Mouse (Mus musculus) cerebellum, adult 11-12 months (tissue): Measurements from ENCODE around the gene Hes2.

Experiments
- DNase-seq: peaks from one replicate; pipeline ENCODE4 v3.0.0; 2022

Gene Hes2

DNA sequence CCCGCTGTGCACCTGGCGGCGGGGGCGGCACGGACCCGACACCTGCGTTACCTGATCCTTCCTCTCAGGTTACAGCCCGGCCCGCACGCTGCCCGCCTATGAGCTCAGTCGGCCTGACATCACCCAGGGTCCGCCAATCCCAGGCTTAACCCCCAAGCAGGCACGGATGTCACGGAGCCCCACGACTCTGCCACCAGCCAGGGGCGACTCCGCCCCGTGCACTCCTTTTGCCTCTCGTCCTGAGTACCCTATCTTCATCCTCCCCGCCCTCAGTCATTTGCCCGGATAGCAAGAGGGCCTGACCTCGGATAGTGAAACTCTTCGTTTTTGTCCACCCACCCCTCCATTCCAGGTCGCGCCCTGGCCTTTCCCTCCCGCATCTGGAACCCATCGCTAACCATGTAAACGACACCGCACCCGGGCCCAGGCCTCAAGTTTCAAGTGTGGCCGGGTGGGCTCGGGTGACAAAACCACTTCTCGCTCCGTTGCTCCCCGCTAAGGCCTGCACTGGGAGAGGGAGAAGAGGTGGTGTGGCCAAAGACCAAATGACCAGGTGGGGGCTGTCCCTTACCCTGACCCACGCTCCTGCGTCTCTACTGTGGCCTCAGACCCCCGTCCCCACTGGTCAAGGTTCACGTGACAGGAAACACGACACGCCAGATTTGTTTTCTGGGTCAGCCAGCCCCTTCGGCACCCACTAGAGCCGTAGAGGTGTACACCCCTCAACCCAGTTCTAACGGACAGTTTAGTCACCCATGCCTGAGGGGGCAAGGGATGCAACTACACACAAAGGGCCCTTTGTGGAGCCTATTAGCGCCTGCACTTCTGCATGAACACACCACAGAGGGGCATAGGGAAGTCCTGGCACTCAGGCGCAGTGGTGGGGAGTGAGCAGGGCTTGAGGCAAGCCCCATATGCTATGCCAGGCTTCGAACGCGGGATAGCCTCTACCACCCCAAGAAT, 26.6 kb upstream of the Hes2 start:
- DNase-seq, result no peak

DNA sequence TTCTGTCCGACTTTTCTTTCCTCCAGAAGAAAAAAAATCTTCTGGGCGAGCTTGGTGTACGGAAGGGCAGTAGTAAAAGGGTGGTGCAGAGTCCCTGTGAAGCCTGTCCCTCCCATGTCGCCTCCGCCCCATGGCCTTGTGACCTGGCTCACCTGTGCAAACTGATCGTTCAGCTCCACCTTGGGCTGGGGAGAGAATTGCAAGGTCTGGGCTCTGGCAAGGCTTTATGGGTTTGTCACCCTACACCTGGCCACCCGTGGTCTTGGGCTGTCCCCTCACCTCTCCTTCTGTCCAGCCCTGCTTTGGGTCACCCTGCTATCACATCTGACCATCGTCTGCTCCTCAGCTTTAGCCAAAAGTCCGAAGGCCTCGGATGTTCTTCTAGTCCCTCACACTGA, 25.9 kb upstream of the Hes2 start:
- DNase-seq, result no peak

DNA sequence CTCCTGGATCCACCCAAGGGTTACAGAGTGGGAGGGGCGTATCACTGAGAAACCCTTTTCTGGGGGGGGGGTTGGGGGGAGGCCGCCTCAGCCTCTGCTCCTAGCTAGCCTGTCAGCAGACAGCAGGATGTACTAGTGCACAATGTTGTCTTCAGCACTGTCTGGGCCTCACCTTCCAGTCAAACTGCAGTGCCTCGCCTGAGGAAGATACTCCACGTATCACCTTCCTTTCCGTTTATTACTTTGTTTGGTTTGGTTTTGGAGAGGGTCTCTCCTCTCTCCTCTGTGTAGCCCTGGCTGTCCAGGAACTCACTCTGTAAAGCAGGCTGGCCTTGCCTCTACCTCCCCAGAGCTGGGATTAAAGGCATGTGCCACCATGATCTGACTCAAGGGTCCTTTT, 25.5 kb upstream of the Hes2 start:
- DNase-seq, result no peak

DNA sequence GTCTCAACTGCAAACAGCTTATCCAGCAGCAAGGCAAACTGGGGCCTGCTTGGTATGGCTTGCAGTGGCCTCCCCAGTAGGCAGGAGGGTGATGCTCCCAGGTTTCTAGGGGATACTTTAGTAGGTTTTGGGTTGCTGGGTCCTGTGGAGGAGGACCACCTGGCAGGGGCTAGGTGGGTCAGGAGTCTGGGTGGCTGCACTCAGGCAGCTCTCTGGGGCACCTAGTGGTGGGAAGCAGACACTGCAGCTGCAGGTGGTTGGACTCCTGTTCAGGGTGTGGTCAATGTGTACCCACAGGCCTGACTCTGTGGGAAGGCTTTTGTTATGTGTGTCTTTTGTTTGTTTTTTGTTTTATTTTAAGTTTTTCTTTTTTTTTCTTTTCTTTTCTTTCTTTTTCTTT, 24.2 kb upstream of the Hes2 start:
- no peak for DNase-seq

DNA sequence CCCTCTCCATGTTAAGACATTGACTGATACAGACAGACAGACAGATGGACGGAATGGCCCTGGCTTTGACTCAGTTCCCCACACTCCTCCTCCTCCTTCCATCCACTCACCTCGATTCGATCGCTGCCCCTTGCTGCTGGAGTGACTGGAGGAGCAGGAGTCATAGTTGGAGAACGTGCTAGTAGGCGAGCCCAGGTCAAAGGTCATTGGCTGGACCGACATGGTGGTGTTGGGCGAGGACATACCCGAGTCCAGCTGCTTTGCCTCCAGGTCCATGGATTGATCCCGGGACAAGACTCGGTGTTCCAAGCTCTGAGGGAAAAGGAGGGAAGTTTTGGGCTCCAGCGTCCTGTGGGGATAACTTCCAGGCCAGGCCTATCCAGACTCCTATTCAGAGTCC, 23.3 kb upstream of the Hes2 start:
- DNase-seq, result no peak

DNA sequence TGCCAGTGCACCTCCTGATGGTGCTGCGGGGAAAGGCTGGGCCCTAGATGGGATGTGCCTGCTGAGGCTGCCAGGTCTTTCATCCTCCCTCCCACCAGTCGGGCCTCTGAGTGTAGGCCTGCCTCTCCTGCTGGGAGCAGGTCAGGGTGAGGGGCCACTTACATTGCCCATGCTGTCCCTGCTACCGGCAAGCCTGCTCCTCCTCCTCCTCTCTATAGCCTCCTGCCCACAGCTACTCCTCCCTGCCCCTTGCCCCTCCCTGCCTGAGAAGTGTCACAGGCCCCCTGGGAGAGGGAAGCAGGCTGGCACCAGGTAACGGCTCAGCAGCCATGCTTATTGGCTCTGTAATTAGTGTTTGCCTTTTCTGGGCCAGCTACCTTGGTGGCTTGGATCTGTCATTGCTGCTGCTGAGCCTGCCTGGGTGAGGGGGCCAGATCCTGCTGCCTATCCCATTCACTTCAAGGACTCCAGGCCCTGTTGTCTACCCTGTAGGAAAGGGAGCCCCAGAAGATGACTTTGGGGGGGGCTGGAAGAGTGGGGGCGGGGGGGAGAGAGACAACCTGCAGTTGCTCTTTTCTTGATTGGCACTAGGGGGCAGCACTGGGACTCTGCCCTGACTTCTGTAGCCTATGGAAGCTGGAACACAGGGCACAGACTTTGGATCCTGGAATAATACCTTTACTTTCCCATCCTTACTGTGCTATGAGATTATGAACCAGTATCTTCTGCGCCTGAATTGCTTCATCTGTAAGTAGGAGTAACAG, 22.4 kb upstream of the Hes2 start:
- DNase-seq, result no peak

DNA sequence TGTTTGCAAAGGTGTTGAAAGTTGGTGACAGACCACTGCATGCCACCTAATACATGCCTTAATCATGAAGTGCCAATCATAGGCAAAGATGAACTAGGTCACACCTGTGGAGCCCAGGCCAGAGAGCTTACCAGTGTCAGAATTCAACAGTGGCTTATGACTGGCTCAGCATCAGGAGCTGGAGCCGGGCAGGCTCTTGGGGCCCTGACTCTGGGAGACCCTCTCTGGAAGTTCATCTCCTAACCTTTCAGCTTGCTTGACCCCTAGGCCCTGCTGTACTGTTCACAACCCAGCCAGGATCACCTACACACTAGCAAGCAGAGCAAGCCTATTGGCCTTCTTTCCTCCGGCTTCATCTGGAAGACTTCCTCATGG, 21.8 kb upstream of the Hes2 start:
- no peak for DNase-seq

DNA sequence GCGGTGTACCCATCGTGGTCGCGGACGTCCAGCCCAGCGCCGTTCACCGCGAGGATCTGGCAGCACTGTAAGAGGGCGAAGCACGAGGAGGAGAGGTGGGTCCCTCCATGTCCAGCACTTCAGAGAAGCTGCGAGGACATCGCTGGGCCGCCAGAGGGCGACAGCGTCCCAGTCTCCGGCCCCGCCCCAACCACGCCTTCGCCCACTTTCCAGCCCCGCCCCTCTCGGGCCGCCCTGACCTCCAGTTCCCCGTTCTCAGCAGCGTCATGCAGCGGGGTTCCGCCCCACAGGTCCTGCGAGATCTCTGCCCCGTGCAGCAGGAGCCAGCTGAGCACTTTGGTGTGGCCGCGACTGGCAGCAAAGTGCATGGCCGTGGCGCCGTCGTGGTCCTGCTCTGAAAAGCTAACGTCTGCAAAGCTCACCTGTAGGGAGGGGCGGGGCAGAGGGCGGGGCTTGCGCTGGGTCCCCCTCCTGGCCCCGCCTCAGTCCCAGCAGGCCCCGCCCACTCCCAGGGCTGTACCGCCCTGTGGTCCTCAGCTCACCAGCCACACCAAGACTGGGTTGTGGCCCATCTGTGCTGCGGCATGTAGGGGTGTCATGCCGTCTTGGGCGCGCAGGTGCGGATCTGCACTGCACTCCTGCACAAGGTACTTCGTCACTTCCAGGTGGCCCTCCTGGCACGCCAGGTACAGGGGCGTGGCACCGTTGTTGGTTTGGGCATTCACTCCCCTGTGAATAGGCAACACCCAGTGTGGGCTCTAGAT, 20.0 kb upstream of the Hes2 start:
- peak; percentile 80 for DNase-seq

DNA sequence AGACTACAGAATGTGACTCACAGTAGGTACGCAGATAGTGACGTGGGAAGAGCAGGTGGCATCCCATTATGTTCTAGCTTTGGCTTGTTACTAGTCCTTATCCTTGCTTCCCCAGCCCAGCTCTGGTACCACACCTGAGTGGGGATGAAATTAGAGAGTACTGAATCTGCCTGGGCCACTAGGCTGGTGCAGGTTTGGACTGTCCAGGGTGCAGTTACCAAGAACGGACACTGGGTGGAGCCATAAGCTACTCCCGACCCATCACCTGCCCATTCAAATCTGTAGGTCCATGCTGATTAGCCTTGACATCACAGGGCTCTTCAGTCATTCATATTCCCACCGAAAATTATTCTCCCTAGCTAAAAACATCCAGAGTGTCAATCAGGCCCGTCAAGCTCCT, 18.2 kb upstream of the Hes2 start:
- no peak for DNase-seq

DNA sequence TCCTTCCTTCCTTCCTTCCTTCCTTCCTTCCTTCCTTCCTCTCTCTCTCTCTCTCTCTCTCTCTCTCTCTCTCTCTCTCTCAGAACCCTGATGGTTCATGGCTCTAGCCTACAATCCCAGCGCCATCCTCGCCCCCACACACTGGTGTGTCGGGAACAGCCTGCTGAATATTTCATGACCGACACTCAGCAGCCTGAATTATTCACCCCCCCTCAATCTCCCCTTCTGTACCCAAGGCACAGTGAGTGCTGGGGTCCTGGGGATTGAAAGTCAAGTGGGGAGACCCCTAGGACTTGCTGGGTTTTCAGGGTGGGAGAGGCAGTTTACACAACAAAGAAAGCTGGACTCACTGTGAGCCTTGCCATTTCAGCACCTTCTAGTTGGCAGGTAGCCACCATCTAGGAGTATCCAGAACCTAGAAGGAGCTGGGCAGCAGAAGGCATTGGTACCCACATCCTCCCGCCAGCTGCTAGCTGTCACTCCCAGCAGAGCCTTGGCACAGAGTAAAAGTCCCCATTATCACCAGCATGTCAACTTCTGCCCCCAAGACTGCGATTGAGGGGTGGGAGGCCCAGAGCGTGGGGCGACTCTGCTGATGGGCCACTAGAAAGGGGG, 17.0 kb upstream of the Hes2 start:
- no peak for DNase-seq

DNA sequence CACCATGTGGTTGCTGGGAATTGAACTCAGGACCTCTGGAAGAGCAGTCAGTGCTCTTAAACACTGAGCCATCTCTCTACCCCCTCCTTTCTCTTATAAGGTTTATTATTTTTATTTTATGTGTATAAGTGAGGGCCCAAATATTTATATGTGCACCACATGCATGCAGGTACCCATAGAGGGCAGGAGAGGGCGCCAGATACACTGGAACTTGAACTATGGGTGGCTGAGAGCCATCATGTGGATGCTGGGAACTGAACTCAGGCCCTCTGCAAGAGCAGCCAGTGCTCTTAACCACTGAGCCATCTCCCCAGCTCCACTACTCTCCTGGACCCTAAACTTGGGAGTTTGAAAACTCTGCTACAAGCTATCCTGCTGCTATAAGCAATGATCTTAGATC, 15.0 kb upstream of the Hes2 start:
- DNase-seq, result no peak

DNA sequence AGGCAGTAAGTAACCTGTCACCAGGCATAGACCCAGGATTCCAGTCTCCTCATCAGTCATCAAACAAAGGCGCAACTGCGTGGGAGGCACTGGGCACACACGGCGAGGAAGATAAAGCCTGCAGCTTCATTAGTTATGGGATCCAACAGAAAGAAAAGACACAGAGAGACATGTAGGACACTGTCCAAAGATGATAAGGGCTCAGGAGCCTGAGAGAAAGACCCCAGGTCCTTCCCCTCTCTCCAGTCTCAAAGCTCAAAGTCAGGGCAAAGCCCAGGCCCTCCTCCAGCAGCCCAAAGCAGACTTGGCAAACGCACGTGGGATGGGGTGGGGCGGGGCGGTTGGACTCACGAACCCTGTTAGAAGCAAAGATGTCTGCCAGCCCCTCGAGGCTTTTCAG, 13.2 kb upstream of the Hes2 start:
- DNase-seq, result no peak

DNA sequence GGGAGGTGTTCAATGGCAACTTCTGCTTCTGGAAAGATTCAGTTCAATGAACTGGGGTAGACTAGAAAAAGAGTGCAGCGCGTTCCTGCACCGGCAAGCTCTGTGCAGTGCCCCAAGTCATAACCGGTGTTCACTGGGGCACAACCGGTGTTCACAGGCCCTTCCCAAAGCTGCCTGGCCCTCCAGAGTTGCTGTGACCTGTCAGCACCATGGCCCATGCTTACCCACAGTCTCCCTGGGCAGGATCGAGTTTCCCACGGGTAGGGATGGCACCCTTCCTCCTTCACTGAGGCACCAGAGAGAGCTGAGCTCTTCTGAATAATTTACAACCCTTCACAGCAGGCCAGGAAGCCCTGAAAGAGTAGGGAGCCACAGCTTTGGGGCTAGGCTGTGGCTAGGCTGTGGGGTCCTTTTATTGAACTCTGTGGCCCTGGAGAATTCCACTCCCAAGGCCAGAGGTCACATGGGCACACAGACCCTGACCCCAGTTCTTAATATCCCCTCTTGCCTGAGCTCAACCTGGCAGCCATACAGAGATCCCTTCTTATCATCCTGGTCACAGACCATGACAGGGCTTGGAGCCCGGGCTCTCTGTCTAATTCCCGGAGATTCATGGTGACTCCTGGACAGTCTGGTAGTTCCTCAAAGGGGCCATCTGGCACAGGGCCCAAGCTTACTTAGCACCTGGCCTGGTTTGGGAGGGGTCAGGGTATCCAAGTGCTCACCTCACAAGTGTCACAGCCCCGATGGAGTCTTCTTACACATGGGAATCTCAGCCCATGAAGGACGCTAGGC, 12.4 kb upstream of the Hes2 start:
- no peak for DNase-seq

DNA sequence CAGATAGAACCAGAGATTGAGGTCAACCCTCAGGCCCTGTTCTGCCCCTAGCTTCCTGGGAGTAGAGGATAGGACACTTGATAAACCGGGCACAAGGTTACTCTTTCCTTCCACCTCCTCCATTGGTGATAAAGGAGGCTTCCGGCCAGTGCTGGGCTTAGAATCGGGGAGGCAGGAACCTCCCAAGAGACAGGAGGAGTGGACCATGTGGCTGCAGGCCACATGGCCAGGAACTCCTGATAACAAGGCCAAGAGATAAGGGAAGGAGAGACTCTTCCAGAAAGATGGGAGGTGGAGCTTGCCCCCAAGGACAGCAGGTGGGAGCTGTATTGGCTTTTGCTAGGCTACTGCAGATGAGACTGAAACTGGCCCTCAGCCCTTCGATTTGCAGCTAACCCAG, 8.1 kb upstream of the Hes2 start:
- no peak for DNase-seq

DNA sequence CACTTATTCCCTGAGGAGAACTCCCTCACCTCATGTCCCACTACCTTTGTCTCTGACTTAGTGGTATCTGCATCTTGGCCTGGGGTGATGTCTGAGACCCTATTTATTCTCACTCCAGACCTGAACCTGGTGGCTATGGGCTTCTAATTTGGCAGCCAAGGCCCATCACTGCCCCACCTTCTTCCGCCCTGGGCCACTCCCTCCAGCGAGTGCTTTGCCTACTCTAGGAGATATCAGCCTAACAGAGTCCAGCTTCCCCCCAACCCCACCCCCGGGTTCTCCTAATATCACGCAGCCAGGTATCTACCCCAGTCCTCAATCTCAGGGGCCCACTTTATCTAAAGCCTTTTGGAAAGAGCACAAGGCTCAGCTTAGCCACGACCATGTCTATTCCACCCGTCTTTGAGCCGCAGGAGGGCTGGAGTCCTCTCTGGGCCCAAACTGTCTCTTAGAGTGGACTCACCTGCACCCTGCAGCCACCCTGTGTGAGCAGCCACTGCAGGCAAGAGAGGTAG, 7.2 kb upstream of the Hes2 start:
- no peak for DNase-seq

DNA sequence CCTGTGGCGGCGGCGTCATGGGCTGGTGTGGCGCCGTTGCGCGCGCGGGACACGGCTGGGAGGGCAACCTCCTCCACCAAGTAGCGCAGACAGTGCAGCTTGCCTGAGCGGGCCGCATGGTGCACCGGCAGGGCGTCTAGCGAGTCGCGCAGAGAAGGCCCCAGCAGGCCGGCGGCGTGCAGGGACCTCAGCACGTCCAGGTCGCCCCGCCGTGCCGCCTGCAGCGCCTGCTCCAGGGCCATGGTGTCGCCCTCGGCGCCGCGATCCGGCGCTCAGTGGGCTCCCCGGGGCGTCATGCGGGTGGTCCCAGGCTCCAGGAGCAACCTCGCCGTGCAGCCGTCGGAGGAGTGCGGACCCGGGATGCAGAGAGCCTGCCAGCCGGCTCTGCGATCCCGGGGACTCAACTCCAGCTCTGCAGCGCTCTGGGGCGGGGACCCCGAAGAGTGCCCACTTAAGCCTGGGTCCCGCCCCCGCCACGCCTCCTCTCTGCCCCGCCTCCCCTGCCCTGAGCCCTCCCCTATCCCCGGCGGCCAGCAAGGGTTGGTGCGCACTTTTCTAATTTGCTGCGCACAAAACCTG, 6.6 kb upstream of the Hes2 start, which contains the start of gene Espn:
TSS of gene Espn (minus strand) at position 406 of the 579 bp plus-strand sequence.
- DNase-seq, result no peak

DNA sequence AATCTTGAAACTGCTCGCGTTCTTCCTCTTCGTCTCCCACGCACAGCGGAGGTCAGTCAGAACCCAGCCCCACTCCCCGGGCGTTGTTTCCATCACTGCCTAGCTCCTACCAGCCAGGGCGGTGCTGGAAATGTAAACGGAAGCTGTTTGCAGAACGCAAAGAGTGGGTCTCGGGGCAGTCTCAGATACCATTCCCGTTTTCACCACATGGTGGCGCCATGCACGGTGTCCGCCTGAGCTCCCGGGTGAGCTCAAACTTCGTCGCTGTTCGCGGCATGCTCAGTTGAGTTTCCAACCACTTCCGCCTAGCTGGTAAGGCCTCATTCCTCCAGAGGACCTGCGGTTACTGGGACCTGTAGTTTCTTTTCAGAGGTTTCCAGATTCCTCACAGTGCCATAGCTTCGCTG, 4.9 kb upstream of the Hes2 start:
- DNase-seq, result no peak

DNA sequence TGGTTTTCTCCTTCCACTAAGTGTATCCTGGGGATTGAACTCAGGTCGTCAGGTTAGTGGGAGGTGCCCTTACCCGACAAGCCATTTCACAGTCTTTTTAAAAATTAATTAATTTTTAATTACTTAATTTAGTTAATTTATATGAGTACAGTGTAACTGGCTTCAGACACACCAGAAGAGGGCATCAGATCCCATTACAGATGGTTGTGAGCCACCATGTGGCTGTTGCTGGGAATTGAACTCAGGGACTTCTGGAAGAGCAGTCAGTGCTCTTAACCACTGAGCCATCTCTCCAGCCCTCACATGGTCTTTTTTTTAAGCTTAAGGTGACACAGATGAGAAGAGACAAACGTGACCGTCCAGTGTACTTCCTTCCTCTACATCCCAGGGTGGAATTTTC, 3.6 kb upstream of the Hes2 start:
- DNase-seq, result no peak

DNA sequence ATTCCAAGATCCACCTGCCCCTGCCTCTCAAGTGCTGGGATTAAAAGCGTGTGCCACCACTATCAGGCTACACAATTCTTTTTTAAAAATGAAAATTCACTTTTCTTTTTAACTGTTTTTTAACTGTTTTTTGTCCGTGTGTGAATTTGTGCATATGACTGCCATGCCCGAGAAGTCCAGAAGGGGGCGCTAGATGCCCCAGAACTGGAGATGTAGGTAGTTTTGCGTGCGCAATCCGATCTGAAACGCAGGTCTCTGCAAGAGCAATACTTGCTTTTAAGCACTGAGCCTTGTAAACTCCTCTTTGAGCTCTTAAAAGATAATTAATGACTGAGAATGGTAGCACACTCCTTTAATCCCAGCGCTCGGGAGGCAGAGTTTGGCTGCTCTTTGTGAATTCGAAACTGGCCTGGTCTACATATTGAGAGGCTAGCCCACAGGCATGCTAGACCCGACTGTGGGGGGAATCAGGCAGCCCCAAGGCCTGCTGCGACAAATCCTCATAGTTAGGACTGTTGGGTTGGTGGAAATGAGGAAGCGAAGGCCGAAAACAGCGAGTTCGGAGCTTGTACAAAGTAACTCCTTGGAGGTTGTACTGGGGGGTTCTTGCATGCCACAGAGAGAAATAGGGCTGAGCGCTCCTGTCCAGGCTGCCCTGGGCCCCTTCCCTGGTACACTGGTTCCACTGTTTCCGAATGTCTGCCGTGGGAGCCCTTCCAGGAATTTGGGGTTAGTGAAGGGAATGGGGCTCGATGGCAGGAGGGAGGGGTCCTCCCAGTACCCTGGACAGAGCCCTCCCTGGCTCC, 685 bp upstream of the Hes2 start:
- DNase-seq, result no peak

DNA sequence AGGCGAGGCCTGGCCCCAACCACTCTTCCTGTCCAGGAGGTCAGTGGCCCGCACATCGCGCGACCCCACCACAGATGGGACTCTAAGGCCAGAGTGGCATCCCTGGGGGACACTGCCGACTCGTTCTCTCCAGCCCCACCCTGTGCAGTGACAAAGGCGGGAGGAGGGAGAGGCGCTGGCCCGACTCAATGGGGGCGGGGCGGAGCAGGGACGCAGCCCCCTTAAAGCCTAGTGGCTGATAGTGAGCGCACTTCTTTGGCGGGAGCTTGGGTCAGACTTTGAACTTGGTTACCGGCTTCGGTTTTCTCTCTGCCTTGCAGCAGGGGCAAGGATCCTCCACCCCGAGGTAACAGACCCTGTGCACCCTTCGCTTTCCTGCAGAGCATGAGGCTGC, 615 bp downstream of the Hes2 start:
- DNase-seq, result no peak

DNA sequence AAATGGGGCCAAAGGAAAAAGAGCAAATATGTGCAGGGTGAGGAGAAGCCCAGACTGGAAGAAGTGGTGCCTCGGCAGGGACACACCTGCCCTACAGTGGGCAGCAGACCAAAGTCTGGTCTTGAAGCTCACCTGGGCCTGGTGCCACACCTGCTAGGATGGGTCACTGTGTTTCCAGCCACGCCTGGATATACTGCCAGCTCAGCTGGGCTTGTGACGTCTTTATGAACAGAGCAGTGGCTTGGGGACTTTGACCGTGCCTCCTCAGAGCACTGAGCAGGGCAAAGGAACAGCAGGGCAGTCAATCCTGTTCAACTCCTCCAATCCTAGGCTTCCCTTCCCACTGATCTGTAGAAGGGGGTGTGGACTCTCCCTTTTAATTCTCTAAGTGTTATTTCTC, 2.1 kb downstream of the Hes2 start:
- no peak for DNase-seq
